Mouse (Mus musculus) common myeloid progenitor, adult 5-6 weeks (primary cell): Measurements from ENCODE around the gene Emc6. TPM values are rescaled to one million over a fixed set of nuclear protein-coding genes. Genes with fewer than 3 reads are reported as not detected.

Experiments
- ATAC-seq: replicated peaks from 2 replicates; pipeline ENCODE4 v1.8.0; 2016; ENCODE audit warnings: low read depth, mild to moderate bottlenecking, moderate TSS enrichment, inconsistent platforms; ENCODE audit not compliant: poor library complexity, severe bottlenecking
- total RNA-seq: library from RNA; stranded (forward); fragments of 200-1000, 187-1606 nt; gene quantifications from 2 replicates; pipeline ENCODE4 v1.2.3, GENCODE M21; 2017

Gene Emc6
- total RNA-seq, result 46.6 and 48.2 TPM in 2 replicates

GRCm38 (mm10) chr11:73176608-73177508, at the start of gene Emc6, which contains the start of gene Tax1bp3:
Gene Emc6, minus strand, starts transcription at chr11:73177037.
Gene Tax1bp3, plus strand, starts transcription at chr11:73177083.
- ATAC-seq, result peak; percentile 96

GRCm38 (mm10) chr11:73225856-73226255, 49.0 kb upstream of the Emc6 start:
- ATAC-seq, result no peak

GRCm38 (mm10) chr11:73223966-73224365, 47.1 kb upstream of the Emc6 start:
- peak; percentile 86 for ATAC-seq

- no peak for ATAC-seq
These were observed 46.0 kb upstream of the Emc6 start for GRCm38 (mm10) chr11:73222846-73223245.

GRCm38 (mm10) chr11:73220651-73221050, 43.8 kb upstream of the Emc6 start:
- no peak for ATAC-seq

- no peak for ATAC-seq
These were observed 42.8 kb upstream of the Emc6 start for GRCm38 (mm10) chr11:73219671-73220070.

- ATAC-seq, result no peak
These were observed 37.1 kb upstream of the Emc6 start for GRCm38 (mm10) chr11:73213956-73214355.

GRCm38 (mm10) chr11:73207621-73208020, 30.8 kb upstream of the Emc6 start:
- ATAC-seq, result 0 out of 2 replicates have a peak, but pooled peaks have one; percentile 32

- ATAC-seq, result no peak
These were observed 28.4 kb upstream of the Emc6 start for GRCm38 (mm10) chr11:73205194-73205593.

GRCm38 (mm10) chr11:73203895-73204294, 27.1 kb upstream of the Emc6 start:
- no peak for ATAC-seq

- no peak for ATAC-seq
These were observed 24.8 kb upstream of the Emc6 start for GRCm38 (mm10) chr11:73201597-73201996.

- no peak for ATAC-seq
These were observed 24.2 kb upstream of the Emc6 start for GRCm38 (mm10) chr11:73201021-73201420.

- 0 out of 2 replicates have a peak, but pooled peaks have one; percentile 22 for ATAC-seq
These were observed 23.0 kb upstream of the Emc6 start for GRCm38 (mm10) chr11:73199879-73200278.

- peak; percentile 95 for ATAC-seq
These were observed 22.4 kb upstream of the Emc6 start, which contains the start of gene Shpk for GRCm38 (mm10) chr11:73199230-73199712. Gene Shpk, plus strand, starts transcription at chr11:73199460.

- peak; percentile 87 for ATAC-seq
These were observed 21.9 kb upstream of the Emc6 start, which contains the start of gene Ctns for GRCm38 (mm10) chr11:73198603-73199229. Gene Ctns, minus strand, starts transcription at chr11:73199042.

- no peak for ATAC-seq
These were observed 21.4 kb upstream of the Emc6 start for GRCm38 (mm10) chr11:73198190-73198589.

GRCm38 (mm10) chr11:73194444-73194843, 17.6 kb upstream of the Emc6 start:
- no peak for ATAC-seq

- peak; percentile 81 for ATAC-seq
These were observed 16.2 kb upstream of the Emc6 start for GRCm38 (mm10) chr11:73193047-73193446.

- no peak for ATAC-seq
These were observed 10.4 kb upstream of the Emc6 start for GRCm38 (mm10) chr11:73187231-73187630.

GRCm38 (mm10) chr11:73185872-73186615, 9.2 kb upstream of the Emc6 start:
- ATAC-seq, result peak; percentile 55
